Mouse (Mus musculus): ENCODE results near the gene Elavl2.
"Not testable (repeated sequence)": the region's sequence is repeated elsewhere in the genome, so short reads cannot be mapped to it uniquely, and the experiment has no call there.

The Elavl2 gene

DNA sequence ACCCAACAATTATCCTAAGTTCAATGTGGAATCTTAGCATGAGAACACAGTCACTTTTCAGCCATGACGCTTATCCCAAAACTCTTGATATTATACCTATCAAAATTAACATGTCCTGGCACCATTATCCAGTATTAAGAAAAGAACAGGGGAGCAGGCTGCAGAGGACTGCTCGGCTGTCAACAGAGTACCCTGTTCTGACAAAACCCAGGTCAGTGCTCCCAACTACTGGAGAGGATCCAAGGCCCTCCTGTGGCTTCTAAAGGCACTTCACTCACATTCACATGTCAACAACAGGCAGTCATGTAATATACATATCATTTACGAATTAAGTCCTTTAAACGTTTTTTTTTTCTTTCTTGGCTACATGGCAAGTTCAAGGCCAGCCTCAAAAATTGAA, 105.3 kb downstream of the Elavl2 start:
- Histone ChIP-seq H3K27me3 (ENCODE audit: insufficient read depth, low read length) (no peaks in the 10 kb centered on the region), H3K36me3 (ENCODE audit: insufficient read depth, low read length) (peaks cover 21% of the 10 kb centered on the region)
- no peak for TF ChIP-seq POU5F1 (IDR thresholded peaks at IDR 0.05; ENCODE audit: borderline replicate concordance, low read length)
- no peak for TF ChIP-seq NANOG (IDR thresholded peaks at IDR 0.05; ENCODE audit: borderline replicate concordance, low read length)
- no peak for TF ChIP-seq CTCF (conservative IDR thresholded peaks at IDR 0.05; ENCODE audit: low read length)

GRCm38 (mm10) chr4:91291526-91291925, 109.1 kb downstream of the Elavl2 start:
- no peaks in the 10 kb centered on the region for H3K36me3 ChIP-seq (ENCODE audit: insufficient read depth, low read length)
- no peak overlapping the region for H3K4me3 ChIP-seq (replicated peaks; ENCODE audit: low read length)
- TF ChIP-seq NANOG (IDR thresholded peaks at IDR 0.05; ENCODE audit: borderline replicate concordance, low read length) (no peak), POU5F1 (IDR thresholded peaks at IDR 0.05; ENCODE audit: borderline replicate concordance, low read length) (no peak), CTCF (conservative IDR thresholded peaks at IDR 0.05; ENCODE audit: low read length) (no peak)
- H3K9me3 ChIP-seq (ENCODE audit: low read length) = no peaks in the 10 kb centered on the region
- H3K27me3 ChIP-seq (ENCODE audit: insufficient read depth, low read length) = no peaks in the 10 kb centered on the region
- H3K4me1 ChIP-seq (replicated peaks; ENCODE audit: low read depth, low read length) = peaks cover 19% of the 10 kb centered on the region

More for the DNA sequence above, 105.3 kb downstream of the Elavl2 start:
- no peaks in the 10 kb centered on the region for H3K9me3 ChIP-seq (ENCODE audit: low read length)
- no peak overlapping the region for H3K4me3 ChIP-seq (replicated peaks; ENCODE audit: low read length)
- H3K4me1 ChIP-seq (replicated peaks; ENCODE audit: low read depth, low read length) = peaks cover 30% of the 10 kb centered on the region

DNA sequence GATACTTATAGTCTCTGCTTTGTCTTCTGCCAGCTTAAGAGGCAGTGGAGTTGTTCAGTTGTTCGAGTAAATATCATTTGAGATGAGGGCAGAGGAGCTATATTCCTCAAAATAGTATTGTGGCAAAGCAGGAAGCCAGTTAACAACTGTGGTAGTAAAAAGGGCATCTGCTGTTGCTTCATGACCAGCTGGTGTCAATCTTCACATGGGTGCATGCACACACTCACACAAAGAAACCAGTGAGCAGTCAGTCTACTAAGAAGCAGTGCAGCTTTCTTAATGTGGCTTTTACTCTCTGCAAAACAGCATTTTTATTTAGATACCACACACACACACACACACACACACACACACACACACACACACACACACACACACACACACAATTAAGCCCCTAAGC, 110.2 kb downstream of the Elavl2 start:
- no peak for TF ChIP-seq POU5F1 (IDR thresholded peaks at IDR 0.05; ENCODE audit: borderline replicate concordance, low read length)
- Histone ChIP-seq H3K27me3 (ENCODE audit: insufficient read depth, low read length) (no peaks in the 10 kb centered on the region), H3K4me1 (replicated peaks; ENCODE audit: low read depth, low read length) (peaks cover 17% of the 10 kb centered on the region), H3K9me3 (ENCODE audit: low read length) (no peaks in the 10 kb centered on the region), H3K36me3 (ENCODE audit: insufficient read depth, low read length) (no peaks in the 10 kb centered on the region), H3K4me3 (replicated peaks; ENCODE audit: low read length) (no peak overlapping the region)

GRCm38 (mm10) chr4:91289151-91289550, 111.4 kb downstream of the Elavl2 start:
- H3K27me3 ChIP-seq (ENCODE audit: insufficient read depth, low read length) = no peaks in the 10 kb centered on the region
- TF ChIP-seq CTCF (conservative IDR thresholded peaks at IDR 0.05; ENCODE audit: low read length) (no peak), NANOG (IDR thresholded peaks at IDR 0.05; ENCODE audit: borderline replicate concordance, low read length) (no peak), POU5F1 (IDR thresholded peaks at IDR 0.05; ENCODE audit: borderline replicate concordance, low read length) (no peak)
- H3K9me3 ChIP-seq (ENCODE audit: low read length) = no peaks in the 10 kb centered on the region
- peaks cover 17% of the 10 kb centered on the region for H3K4me1 ChIP-seq (replicated peaks; ENCODE audit: low read depth, low read length)
- no peak overlapping the region for H3K4me3 ChIP-seq (replicated peaks; ENCODE audit: low read length)
- no peaks in the 10 kb centered on the region for H3K36me3 ChIP-seq (ENCODE audit: insufficient read depth, low read length)

DNA sequence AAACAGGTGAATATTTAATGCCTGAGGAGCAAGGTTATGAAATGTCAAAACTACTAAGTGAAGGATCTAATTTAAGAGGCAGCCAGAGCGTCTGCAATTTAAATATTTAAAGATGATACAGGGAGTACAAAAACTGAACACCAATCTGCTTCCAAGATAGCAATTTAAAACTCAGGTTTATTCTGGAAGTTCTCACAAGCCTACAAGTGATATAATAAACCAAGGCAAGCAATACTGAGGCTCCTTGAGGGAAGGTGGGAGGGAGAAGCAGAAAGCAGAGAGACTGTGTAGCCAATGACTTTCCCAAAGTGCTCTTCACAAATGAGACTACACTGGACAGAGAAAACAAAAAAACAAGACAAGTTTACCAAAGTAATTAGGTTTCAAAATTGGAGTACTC, 132.2 kb downstream of the Elavl2 start:
- Histone ChIP-seq H3K27me3 (ENCODE audit: insufficient read depth, low read length) (no peaks in the 10 kb centered on the region), H3K4me3 (replicated peaks; ENCODE audit: low read length) (no peak overlapping the region), H3K36me3 (ENCODE audit: insufficient read depth, low read length) (peaks cover 16% of the 10 kb centered on the region), H3K4me1 (replicated peaks; ENCODE audit: low read depth, low read length) (peaks cover 12% of the 10 kb centered on the region), H3K9me3 (ENCODE audit: low read length) (no peaks in the 10 kb centered on the region)
- TF ChIP-seq CTCF (conservative IDR thresholded peaks at IDR 0.05; ENCODE audit: low read length) = no peak
- TF ChIP-seq NANOG (IDR thresholded peaks at IDR 0.05; ENCODE audit: borderline replicate concordance, low read length) = no peak
- no peak for TF ChIP-seq POU5F1 (IDR thresholded peaks at IDR 0.05; ENCODE audit: borderline replicate concordance, low read length)

DNA sequence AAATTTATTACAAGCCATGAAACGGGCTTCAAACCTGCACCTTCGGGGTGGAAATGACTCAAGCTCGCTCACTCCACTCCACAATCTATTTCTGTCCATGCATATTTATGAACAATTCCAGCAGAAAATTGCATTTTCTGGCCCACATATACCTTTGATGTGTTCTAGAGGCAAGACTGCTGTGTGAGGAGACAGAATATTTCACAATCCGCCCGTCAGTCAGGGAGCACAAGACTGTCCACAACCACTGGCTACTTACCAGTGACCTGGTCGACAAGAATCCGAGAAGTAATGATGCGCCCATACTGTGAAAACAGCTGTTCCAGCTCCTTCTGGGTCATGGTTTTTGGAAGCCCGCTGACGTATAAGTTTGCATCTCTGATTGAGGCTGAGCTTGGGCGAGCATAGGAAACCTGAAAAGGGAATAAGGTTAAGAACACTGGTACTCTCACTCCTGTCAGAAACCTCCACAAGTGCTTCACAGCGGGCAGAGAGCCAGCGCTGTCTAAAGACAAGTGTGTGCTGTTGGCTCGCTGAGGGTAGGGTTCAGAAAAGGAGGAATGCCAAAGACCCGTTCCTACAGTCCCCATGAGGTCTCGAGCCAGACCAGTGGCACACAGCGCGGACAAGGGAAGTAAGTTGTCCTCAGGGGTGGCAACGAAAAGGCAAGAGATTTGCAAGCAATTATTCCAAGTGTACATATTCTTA, 136.7 kb downstream of the Elavl2 start:
- H3K4me3 ChIP-seq (replicated peaks; ENCODE audit: low read length) = no peak overlapping the region
- H3K9me3 ChIP-seq (ENCODE audit: low read length) = no peaks in the 10 kb centered on the region
- TF ChIP-seq CTCF (conservative IDR thresholded peaks at IDR 0.05; ENCODE audit: low read length) (no peak), POU5F1 (IDR thresholded peaks at IDR 0.05; ENCODE audit: borderline replicate concordance, low read length) (no peak), NANOG (IDR thresholded peaks at IDR 0.05; ENCODE audit: borderline replicate concordance, low read length) (no peak)
- no peaks in the 10 kb centered on the region for H3K27me3 ChIP-seq (ENCODE audit: insufficient read depth, low read length)
- H3K4me1 ChIP-seq (replicated peaks; ENCODE audit: low read depth, low read length) = no peaks in the 10 kb centered on the region
- H3K36me3 ChIP-seq (ENCODE audit: insufficient read depth, low read length) = peaks cover 44% of the 10 kb centered on the region

- Histone ChIP-seq H3K27me3 (ENCODE audit: insufficient read depth, low read length) (no peaks in the 10 kb centered on the region), H3K4me3 (replicated peaks; ENCODE audit: low read length) (no peak overlapping the region), H3K4me1 (replicated peaks; ENCODE audit: low read depth, low read length) (no peaks in the 10 kb centered on the region), H3K36me3 (ENCODE audit: insufficient read depth, low read length) (peaks cover 46% of the 10 kb centered on the region), H3K9me3 (ENCODE audit: low read length) (no peaks in the 10 kb centered on the region)
- TF ChIP-seq NANOG (IDR thresholded peaks at IDR 0.05; ENCODE audit: borderline replicate concordance, low read length) = no peak
- no peak for TF ChIP-seq CTCF (conservative IDR thresholded peaks at IDR 0.05; ENCODE audit: low read length)
- no peak for TF ChIP-seq POU5F1 (IDR thresholded peaks at IDR 0.05; ENCODE audit: borderline replicate concordance, low read length)
Observed at GRCm38 (mm10) chr4:91262839-91263238, 137.7 kb downstream of the Elavl2 start.

GRCm38 (mm10) chr4:91260622-91261021, 140.0 kb downstream of the Elavl2 start:
- peaks cover 49% of the 10 kb centered on the region for H3K36me3 ChIP-seq (ENCODE audit: insufficient read depth, low read length)
- TF ChIP-seq CTCF (conservative IDR thresholded peaks at IDR 0.05; ENCODE audit: low read length) = no peak
- TF ChIP-seq NANOG (IDR thresholded peaks at IDR 0.05; ENCODE audit: borderline replicate concordance, low read length) = no peak
- TF ChIP-seq POU5F1 (IDR thresholded peaks at IDR 0.05; ENCODE audit: borderline replicate concordance, low read length) = no peak
- no peaks in the 10 kb centered on the region; the same call in 1 of the 2 replicates for H3K4me1 ChIP-seq (replicated peaks; ENCODE audit: low read depth, low read length)
- H3K9me3 ChIP-seq (ENCODE audit: low read length) = no peaks in the 10 kb centered on the region
- no peak overlapping the region for H3K4me3 ChIP-seq (replicated peaks; ENCODE audit: low read length)
- H3K27me3 ChIP-seq (ENCODE audit: insufficient read depth, low read length) = no peaks in the 10 kb centered on the region

DNA sequence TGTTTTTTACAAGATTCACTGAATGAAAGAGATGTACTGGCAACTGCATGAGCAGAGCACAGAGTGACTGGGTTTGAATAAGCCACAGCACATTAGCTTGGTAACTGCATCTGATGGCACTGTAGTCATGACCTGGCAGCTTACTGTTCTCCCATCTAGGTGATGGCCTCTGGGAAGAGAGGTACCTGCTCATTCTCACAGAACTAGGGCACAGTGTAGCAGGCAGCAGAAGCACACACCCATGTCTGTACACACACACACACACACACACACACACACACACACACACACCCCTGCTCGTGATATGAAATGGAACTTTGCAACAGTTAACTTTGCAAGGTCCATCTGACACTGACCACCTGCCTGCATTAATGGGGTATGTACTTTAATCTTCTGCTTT, 151.9 kb downstream of the Elavl2 start:
- no peaks in the 10 kb centered on the region for H3K27me3 ChIP-seq (ENCODE audit: insufficient read depth, low read length)
- TF ChIP-seq NANOG (IDR thresholded peaks at IDR 0.05; ENCODE audit: borderline replicate concordance, low read length) = no peak
- no peak overlapping the region for H3K4me3 ChIP-seq (replicated peaks; ENCODE audit: low read length)
- H3K36me3 ChIP-seq (ENCODE audit: insufficient read depth, low read length) = peaks cover 25% of the 10 kb centered on the region
- no peaks in the 10 kb centered on the region for H3K9me3 ChIP-seq (ENCODE audit: low read length)
- H3K4me1 ChIP-seq (replicated peaks; ENCODE audit: low read depth, low read length) = peaks cover 43% of the 10 kb centered on the region

- H3K27me3 ChIP-seq (ENCODE audit: insufficient read depth, low read length) = not testable (repeated sequence)
- peaks cover 35% of the 10 kb centered on the region for H3K36me3 ChIP-seq (ENCODE audit: insufficient read depth, low read length)
Observed at GRCm38 (mm10) chr4:91245136-91245535, 155.4 kb downstream of the Elavl2 start.

More at GRCm38 (mm10) chr4:91245136-91245535, 155.4 kb downstream of the Elavl2 start:
- H3K4me3 ChIP-seq (replicated peaks; ENCODE audit: low read length); H3K9me3 ChIP-seq (ENCODE audit: low read length): not testable (repeated sequence)
- H3K4me1 ChIP-seq (replicated peaks; ENCODE audit: low read depth, low read length) = peaks cover 20% of the 10 kb centered on the region
